Mouse (Mus musculus) inflammation-experienced regulatory T-cells, adult 6 months (primary cell): ENCODE data around the gene Dcst2. TPM values are rescaled to one million over a fixed set of nuclear protein-coding genes. Genes with fewer than 3 reads are reported as not detected.

ENCODE experiments used
- ATAC-seq: one replicate; pipeline ENCODE4 v1.8.0; 2017
- polyA plus RNA-seq, 3 experiments: library from polyadenylated mRNA; unstranded; fragments of 100-300 nt; shearing (Covaris generic); gene quantifications; one replicate each; pipeline ENCODE4 v1.2.1; 2017

Dcst2 gene
- under 1 TPM in 2 of 3 experiments, not detected in 1; 0.20 to 0.54 TPM for polyA plus RNA-seq

DNA sequence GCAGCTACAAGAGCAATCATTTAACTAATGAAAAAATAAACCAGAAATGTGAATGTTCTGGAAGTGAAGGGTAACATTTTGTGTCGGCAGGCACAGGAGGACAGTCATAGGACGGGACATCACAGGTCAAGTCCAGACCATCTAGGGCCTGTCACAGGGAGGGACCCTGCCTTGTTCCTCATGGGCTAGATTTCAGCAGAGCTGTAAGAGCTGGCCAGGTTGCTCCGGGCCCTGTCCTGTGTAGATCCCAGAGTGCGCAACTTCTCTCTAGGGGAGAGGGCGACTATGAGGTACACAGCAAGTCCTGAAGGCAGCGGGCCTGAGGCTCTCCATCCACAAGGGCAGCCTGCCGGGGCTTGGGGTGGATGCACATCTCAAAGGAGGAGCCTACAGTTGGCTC lies at the start of gene Dcst2:
Dcst2 (plus strand) TSS at position 301 of the 400 bp plus-strand sequence.
- ATAC-seq, result no peak

DNA sequence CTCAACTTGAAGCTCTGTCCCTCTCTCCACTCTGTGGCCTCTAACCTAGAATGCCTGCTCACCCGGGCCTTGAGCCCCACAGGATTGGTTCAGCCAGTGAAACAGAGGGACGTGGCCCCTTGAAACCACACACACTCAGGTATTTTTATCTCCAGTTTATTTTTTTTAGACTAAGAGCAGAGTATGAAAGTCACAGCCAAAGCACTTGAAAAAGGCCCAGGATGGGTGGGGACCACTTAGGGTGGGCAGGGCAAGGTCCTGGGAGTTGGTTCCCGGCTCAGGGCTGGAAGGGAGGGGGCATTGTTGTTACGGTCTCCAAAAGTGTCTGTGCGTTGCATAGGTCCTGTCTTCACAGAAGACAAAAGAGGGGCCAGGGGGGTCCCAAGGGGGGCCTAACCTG lies 47.4 kb upstream of the Dcst2 start:
- ATAC-seq, result no peak

DNA sequence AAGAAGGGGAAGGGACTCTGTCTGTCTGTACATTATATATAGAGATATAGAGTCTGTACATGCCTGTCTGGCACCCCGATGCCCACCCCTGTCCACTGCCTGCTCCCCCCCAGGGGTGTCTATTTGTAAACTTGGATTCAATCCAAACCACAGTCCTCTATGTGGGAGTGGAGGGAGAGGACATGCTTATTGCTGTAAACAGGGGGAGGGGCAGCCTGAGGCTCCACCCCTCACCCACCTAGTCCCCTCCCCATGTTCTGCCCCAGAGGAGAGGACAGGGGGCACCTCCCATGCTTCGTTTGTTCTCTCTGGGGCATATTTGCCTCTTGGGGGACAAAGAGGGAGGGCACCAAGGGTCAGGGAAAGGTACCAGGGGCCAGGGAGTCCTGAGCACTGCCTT lies 47.0 kb upstream of the Dcst2 start:
- ATAC-seq, result no peak

DNA sequence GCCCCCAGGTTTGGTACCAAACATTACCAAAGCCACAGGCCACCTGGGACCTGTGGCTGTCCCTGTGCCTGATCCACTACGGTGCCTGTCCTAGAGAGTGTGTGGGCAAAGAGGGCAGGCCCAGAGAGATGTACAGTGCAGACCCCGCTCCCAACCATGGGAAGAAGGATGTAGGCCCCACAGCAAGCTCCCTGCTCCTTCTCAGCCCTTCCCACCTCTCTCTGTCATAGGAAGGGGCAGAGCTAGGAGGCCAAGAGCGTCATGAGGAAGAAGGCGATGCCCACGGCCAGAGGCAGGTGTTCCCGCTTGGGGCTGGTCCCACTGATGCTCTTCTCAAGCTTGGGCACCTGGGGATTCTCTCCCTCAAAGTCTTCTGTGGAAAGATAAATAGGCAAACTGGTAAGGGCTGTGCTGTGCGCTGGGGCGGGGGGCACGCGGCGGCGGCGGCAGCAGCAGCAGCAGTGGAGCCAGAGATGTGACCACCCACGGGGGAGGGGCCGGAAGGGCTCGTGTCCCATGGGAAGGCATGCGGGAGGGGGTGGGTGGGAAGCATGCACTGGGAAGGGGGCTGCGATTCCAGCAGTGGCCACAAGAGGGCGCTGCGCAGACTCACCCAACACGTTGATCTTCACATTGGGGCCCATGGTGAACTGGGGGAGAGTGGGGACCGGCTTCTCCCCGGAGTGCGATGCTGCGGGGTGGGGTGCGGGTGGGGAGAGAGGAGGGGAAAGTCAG lies 46.4 kb upstream of the Dcst2 start:
- ATAC-seq, result peak; percentile 15

DNA sequence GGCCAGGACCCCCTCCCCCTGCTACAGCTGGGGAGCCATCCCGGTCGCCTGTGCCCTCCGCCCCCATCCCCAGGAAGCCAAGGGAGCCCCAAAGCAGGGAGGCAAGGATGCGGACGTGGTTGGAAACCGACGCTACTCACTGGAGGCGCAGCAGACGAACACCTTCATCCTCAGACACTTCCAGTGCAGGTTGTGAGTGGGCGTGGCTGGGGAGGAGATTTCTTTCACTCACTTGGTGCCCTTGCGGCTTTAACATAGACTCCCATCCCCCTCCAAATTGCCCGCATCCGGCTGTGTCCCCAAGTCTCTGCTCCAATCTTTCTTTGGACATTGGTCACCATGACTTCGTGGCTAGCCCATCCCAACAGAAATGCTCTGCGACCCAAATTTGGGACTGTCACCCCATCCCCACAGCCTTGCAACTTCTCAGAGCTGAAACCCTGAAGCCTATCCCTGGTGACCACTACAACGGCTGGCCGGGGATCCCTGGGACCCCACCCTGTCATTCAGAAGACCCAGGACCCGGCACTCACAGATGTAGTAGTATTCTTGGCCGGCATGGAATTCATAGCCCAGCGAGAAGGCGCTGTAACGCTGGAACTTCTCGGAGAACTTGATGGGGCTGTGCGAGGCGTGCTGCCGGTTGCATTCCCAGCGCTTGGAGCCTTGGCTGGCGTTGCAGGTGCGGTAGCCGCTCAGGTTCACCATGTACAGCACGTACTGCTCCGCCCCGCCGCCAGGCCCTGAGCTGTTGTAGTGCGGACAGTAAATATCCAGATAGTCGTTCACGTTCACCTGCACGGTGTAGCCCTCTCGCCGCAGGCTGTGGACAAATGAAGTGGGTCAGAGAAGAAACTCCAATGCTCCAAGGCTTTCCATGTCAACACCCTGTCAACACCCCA lies 45.6 kb upstream of the Dcst2 start:
- ATAC-seq, result peak; percentile 39

DNA sequence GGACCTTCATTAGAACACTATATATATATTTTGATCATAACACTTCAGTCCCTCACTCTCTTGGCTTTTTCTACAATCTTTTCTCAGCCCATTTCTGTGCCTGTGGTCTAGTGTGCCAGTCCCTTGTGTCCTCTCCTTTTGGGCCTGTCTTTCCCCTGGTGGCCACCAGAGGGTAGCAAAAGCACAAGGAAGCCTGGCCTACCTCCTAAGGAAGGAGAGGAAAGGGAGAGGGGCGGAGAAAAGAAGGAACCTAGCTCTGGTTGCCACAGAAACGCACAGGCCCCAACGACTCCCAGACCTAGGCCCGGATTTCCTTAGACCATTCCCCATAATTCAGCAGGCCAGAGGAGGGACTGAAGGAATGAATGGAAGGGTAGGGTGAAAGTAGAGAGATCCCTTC lies 44.9 kb upstream of the Dcst2 start:
- peak; percentile 61 for ATAC-seq

DNA sequence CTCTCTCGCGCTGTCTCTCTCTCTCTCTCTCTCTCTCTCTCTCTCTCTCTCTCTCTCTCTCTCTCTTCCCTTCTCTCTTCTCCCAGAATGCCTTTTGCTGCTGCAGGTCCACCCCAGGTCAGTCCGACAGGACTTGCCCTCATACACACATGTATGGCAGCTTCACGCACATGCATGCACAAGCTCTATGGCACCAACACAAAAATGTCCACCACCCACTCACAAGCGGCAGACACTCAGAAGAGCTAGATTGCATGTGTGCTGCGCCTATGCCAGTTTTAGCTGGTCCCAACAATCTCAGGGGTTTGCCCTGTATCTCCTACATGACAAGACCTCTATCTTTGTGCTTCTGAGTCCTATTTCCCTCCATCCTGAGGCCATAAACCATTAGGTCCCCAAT lies 44.5 kb upstream of the Dcst2 start:
- no peak for ATAC-seq

DNA sequence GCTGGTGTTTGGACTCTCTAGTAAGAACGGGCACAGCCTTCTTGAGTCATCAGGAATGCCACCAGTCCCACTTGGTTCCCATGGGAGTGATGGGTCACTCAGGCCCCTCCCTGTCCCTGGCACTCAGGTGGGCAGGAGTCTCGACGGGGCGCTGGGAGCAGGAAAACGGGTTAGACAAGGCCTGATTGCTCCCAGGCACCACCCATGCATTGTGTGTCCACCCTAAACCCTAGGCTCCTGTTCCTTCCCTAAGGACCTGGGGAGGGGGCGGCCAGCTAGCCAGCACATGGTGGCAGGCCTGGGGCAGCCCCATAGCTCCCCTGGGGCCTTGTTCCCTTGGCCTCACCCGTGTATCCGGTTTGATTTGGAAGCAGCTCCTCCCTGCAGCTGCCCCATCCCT lies 43.5 kb upstream of the Dcst2 start:
- ATAC-seq, result no peak

DNA sequence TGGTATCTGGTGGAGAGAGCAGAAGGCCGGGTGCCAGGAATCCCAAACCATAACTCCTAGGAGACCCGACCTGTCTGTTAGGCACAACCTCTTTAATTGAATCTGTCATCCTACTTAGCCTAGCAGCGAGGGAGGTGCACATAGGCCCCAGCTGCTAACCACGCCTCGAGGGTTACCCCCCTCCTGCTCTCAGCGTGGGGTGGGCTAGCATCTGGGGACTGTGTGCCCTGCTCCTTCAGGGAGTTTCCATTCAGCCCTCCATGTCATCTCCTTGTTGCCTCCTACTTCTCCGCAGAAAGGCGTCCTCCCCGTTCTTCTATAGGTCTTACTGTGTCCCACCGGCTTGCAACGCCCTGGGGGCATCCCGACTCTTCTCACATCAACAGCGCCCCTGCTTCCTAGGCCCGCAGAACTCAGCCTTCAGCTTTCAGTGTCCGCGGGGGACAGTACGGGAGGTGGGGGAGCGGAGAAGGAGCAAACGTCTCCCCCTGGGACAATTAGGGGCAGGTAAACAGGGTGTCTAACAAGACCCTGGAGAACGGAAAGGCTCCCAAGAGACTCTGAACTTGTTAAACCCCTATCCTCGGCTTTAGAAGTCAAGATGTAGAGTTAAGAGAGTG lies 42.7 kb upstream of the Dcst2 start:
- ATAC-seq, result no peak

DNA sequence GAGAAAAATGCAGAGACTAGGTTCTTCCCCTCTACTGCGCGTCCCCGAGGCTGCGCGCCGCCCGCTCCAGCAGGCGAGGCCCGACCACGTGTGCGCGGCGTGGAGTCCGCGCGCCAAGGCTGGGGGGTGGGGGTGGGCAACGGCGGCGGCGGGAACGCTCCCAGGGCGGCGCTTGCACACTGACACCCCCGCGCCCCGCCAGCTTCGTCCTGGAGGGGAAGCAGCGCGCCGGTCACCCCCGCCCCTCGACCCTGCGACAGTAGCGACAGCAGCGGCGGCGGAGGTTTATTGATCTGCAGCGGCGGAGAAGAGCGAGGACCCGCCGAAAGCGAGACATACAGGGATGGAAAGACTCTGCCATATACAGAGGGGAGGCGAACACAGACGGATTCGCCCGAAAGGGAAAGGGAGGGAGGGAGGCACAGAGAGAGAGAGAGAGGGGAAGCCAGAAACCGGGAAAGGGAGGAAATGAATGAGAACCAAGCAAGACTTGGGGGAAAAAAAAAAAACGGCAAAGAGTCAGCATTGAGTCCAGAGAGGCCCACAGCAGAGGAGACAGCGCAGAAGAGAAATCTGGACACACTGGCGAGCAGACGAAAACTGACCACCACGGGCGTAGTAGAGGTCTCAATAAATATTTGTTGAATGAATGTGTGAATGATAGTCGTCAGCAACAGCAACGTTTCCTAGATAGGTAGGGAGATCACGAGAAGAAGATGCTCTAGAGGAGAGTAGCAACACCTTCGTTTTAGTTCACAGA lies 42.0 kb upstream of the Dcst2 start:
- no peak for ATAC-seq

DNA sequence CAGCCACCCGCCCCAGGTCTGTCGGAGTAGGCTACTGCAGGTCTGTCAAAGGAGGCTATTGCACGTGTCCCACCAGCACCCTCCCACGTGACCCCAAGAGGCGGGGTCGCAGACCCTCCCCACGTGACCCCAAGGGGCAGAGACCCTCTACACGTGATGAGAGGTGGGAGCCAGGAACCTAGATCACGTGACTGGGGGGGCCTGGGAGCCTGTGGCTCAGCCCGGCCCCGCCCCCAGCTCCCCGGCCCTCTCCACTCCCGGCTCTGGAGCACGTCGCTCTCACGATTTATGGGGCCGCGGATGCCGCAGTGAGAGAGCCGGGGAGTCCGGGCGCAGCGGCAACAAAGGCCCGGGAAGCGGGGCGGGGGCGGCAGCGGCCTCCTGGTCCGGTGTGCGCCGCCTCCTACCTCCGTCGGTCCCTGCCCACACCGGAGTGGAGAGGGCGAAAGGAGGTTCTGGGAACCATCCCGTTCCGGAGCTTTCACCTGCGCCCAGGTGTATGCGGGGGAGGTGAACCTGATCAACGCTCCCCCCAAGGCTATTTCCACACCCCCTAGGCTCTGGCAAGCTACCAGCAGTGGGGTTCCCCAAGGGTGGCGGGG lies 41.1 kb upstream of the Dcst2 start:
- ATAC-seq, result no peak

DNA sequence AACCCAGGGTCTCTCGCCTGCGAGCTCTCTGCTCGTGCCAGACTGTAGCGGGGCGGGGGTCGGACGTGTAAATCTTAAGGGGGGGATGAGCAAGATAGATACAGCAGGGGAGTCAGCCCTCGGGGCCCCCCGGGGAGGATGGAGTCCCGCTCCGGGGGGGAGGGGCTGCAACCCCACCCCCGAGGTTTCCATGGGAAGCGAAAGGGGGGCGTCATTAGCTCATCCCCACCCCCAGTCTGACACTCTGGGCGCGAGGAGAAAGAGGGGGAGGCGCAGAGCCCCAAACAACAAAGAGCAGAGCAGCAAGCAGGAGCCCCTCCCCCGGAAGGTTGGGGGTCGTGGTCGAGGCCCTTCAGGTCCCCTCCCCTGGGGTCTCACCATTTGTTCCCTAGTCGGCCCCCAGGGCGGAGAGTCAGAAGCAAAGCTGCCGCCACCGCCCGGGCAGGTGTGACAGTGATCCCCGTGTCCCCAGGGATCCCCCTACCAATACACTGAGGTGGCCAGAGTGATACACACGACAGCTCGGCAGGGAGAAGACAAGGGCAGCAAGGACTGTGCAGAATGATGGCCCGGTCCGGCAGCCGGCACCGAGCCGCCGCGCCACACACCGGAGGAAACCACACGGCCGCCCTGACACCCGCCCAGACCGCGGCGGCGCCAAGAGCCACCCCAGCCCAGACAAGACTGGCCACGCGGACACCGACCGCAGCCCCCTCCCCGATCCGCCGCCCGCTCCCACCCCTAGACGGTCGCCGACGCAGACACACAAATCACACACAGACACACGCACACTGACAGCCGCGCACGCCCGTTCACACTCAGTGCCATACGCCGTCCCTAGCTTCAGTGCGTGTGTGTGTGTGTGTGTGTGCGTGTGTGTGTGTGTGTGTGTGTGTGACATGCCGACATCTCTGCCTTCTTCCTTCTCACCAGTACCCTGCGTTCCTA lies 40.3 kb upstream of the Dcst2 start:
- ATAC-seq, result peak; percentile 16

DNA sequence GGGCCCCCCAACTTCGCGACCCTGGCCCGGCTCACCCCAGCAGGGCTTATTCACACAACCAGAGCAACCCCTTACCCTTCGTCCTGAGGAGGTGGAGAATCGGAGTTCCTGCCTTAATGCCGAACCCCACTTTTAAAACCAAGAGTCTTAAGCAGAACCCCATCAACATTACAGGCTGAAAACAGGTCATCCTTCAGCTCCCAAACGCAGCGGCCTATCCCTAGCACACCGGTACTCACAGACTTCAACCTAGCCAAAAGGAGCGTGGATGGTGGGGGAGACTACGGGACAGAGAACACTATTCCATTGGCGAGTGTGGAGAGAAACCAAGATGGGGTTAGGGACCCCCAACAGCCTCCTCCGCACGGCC lies 39.7 kb upstream of the Dcst2 start:
- peak; percentile 15 for ATAC-seq

DNA sequence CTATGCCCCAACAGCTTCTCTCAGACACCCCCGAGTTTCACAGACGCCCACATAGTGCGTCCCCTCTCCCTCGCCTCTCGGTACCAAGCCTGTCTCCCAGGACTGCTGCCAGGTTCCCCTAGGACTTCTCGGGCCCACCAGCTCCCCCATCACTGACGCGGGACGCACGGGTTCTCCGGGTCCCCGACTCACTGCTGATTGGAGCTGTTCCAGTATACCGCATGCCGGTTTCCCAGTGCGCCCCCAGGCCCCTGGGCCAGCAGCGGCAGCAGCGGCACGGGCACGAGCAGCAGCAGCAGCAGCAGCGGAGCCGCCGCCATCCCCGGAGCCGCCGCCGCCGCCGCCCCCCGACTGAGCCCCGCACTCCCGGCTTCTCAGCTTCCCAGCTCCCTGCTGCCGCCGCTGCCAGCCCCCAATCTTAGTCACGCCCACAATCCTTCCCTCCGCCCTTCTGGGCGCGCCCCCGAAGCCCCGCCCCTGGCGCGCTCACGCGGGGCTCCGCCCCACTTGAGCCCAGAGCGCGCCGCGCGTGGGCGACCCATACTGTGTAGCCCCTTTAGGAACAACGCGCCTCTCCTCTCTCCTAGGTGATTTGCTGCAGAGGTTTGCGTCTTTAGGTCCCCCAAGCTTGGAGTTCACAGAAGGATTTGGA lies 39.1 kb upstream of the Dcst2 start, which contains the start of gene Efna3:
Efna3 (minus strand) TSS at position 452 of the 652 bp plus-strand sequence.
- ATAC-seq, result no peak

DNA sequence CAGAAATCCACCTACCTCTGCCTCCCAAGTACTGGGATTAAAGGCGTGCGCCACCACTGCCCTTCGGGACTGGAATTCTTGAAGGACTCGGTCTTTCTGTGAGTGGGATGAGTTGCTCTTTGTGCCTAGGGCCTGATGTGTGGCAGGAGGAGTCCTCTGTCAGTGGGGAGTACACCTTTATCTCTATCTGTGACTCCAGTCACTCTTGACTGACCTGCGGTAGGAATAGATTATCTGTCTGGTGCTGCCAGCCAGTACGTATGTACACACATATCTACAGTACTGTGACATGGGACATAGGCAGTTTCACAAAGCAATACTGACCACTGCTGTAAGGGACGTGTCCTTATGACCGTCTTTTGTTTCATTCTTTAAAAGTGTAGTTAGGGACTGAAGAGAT lies 35.9 kb upstream of the Dcst2 start:
- ATAC-seq, result no peak

DNA sequence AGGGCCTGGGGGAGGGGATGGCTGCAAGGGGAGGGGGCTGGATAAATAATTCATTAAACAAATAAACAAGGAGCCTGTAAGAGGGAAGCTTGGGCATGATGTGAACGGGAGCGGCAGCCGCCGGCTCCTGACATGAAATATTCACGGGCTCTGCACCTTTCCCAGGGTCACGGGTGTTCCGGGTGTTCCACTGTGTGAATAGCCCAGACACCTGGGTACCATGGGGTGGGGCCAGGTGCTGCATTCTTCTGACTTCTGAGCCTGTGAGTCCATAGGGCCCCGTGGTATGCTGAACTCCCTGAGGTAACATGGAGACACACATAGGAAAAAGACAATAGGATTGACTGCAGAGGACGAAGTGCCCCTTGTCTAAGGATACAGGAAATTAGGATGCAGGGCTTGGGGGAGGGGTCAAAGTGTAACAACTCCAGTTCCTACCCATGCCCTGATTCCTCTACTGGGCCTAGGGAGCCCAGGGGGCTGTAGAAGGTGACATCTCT lies 34.4 kb upstream of the Dcst2 start:
- no peak for ATAC-seq

DNA sequence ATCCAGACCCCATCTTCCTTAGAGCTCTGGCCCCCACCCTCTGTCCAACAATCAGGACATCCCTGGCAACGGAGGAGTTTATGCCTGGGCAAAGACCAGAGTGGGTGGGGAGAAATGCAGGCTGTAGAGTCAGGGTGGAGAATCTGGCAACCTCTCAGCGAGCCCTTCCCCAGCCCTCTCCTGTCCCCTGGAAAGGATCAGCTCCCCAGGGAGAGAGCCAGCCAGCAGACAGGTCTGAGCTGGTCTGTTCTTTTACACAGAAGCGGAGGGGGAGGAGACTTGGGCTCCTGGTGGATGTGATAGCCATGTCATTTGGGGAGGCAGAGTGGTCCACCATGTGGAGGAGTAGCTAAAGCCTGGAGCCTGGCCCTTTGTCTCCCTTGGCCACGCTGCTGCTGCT lies 33.2 kb upstream of the Dcst2 start:
- ATAC-seq, result no peak

DNA sequence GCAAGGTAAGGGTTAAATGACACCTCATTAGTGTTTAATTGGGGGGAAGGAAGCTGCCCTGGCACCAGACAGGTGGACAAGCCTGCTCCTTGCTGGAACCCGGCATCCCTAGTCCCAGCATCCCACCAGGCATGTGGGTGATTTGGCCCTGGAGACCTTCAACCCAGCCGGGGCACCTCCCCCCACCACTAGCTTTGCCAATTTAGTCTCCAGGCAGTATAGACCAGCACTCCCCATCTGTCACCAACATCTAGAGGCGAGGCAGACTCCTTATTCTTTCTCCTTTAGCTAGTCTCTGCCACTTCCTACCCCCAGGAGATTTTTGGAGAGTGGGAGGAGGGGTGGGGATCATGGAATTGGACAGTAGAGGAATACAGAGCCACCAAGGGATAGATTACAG lies 31.4 kb upstream of the Dcst2 start:
- ATAC-seq, result no peak

DNA sequence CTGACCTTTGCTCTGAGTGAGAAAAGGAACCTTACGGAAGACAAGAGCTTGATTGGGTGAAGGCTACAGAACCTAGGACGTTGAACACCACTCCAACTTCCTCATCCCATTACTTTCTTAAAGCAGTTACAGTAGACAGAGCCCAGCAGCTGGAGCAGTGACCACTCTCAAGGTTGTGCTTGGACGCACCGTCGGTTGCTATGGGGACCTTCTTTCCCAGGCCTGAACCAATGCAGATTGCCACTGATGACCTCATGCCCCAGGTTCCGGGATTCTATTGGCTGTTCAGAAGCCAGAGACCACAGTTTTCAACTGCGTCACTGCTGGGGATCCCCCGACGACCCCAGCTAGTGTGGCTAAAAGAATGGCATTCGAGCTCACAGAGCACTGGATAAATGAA lies 30.8 kb upstream of the Dcst2 start:
- ATAC-seq, result no peak

DNA sequence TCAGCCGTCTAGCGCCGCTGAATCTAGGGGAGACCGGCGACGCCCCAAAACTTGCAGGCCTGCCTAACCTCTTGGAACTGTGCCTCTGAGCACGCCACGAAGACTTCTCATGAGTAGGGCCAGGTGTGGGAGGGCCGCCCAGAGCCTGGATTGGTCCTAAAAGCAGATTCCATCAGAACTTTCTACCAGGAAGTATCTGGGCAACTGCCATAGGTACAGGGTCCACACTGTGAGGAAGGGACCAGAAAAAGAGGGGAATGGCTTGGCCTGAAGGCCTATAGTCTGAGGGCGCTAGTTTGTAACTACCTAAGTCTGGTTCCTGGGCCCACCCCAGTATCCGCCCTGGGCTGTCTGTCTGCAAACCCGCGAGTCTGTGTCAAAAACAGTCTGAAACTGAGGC lies 30.2 kb upstream of the Dcst2 start:
- no peak for ATAC-seq
